Mouse (Mus musculus) MEL (cell line): ENCODE results near the gene Snupn. TPM values are rescaled to one million over a fixed set of nuclear protein-coding genes. Genes with fewer than 3 reads are reported as not detected.

Source experiments
- DNase-seq: peaks from one replicate; pipeline ENCODE4 v3.0.0; 2011; ENCODE audit warnings: low read depth, low spot score
- H3K27ac ChIP-seq: 2 replicates; pipeline ENCODE4 v1.5.1; 2012; ENCODE audit warnings: low read depth, mild to moderate bottlenecking, control low read depth, low read length, moderate library complexity; ENCODE audit not compliant: control insufficient read depth
- H3K27me3 ChIP-seq, 2 experiments: fragments of 150-350 bp in 1 of 2; sonication (generic) in 1 of 2; 2 replicates each; pipeline ENCODE4 v1.6.1; 2012; ENCODE audit warnings: low read length in 2 of 2, mild to moderate bottlenecking in 2 of 2, improper control_type of control experiment in 1 of 2, moderate library complexity in 1 of 2; ENCODE audit not compliant: insufficient read depth in 2 of 2, control insufficient read depth in 1 of 2
- H3K36me3 ChIP-seq, 2 experiments: 2 replicates each; pipeline ENCODE4 v1.6.1; 2012 to 2014; ENCODE audit warnings: low read length in 2 of 2, improper control_type of control experiment in 1 of 2, inconsistent platforms in 1 of 2, mild to moderate bottlenecking in 1 of 2; ENCODE audit not compliant: insufficient read depth in 2 of 2, control insufficient read depth in 1 of 2
- H3K4me1 ChIP-seq, 2 experiments: fragments of 150-350 bp in 1 of 2; sonication (generic) in 1 of 2; 2 replicates each; pipeline ENCODE4 v1.6.1; 2012; ENCODE audit warnings: low read length in 2 of 2, improper control_type of control experiment in 1 of 2, mild to moderate bottlenecking in 1 of 2; ENCODE audit not compliant: insufficient read depth in 2 of 2, control insufficient read depth in 1 of 2
- H3K4me3 ChIP-seq, 2 experiments: fragments of 150-350 bp in 1 of 2; sonication (generic) in 1 of 2; 2 replicates each; pipeline ENCODE4 v1.5.1; 2012; ENCODE audit warnings: low read depth in 2 of 2, low read length in 2 of 2, mild to moderate bottlenecking in 2 of 2, moderate library complexity in 2 of 2, control low read depth in 1 of 2, improper control_type of control experiment in 1 of 2; ENCODE audit not compliant: control insufficient read depth in 1 of 2, insufficient read depth in 1 of 2
- H3K79me2 ChIP-seq: 2 replicates; pipeline ENCODE4 v1.6.1; 2012; ENCODE audit warnings: mild to moderate bottlenecking, low read length, moderate library complexity; ENCODE audit not compliant: control insufficient read depth, poor library complexity, insufficient read depth
- H3K9ac ChIP-seq: 2 replicates; pipeline ENCODE4 v1.6.1; 2012; ENCODE audit warnings: low read depth, mild to moderate bottlenecking, control low read depth, low read length, moderate library complexity; ENCODE audit not compliant: control insufficient read depth, poor library complexity, severe bottlenecking
- H3K9me3 ChIP-seq: fragments of 150-350 bp; sonication (generic); replicated peaks from 2 replicates; pipeline ENCODE4 v1.6.1; 2012; ENCODE audit warnings: mild to moderate bottlenecking, low read length, improper control_type of control experiment, moderate library complexity; ENCODE audit not compliant: insufficient read depth
- BHLHE40 ChIP-seq: IDR thresholded peaks from 2 replicates; pipeline ENCODE4 v1.6.1; 2012; ENCODE audit warnings: low read depth, mild to moderate bottlenecking, inconsistent platforms, low read length, improper control_type of control experiment, borderline replicate concordance
- CHD2 ChIP-seq: IDR thresholded peaks from 2 replicates; pipeline ENCODE4 v1.6.1; 2011; ENCODE audit warnings: low read length, improper control_type of control experiment
- CTCF ChIP-seq, 3 experiments: IDR thresholded peaks in 2 of 3; conservative IDR thresholded peaks in 1 of 3; 2 replicates each; pipeline ENCODE4 v1.5.1; 2011 to 2012; ENCODE audit warnings: low read length in 3 of 3, low read depth in 2 of 3, mild to moderate bottlenecking in 2 of 3, improper control_type of control experiment in 1 of 3, inconsistent platforms in 1 of 3, mixed read lengths in 1 of 3, moderate library complexity in 1 of 3; ENCODE audit not compliant: control insufficient read depth in 1 of 3, insufficient read depth in 1 of 3, poor library complexity in 1 of 3, severe bottlenecking in 1 of 3
- ELF1 ChIP-seq: IDR thresholded peaks from 2 replicates; pipeline ENCODE4 v1.6.1; 2014; ENCODE audit warnings: low read depth, mild to moderate bottlenecking, inconsistent platforms, low read length, improper control_type of control experiment, moderate library complexity
- EP300 ChIP-seq, 2 experiments: IDR thresholded peaks; 2 replicates each; pipeline ENCODE4 v1.6.1; 2011; ENCODE audit warnings: improper control_type of control experiment in 2 of 2, low read length in 2 of 2, low read depth in 1 of 2, mild to moderate bottlenecking in 1 of 2
- ETS1 ChIP-seq: IDR thresholded peaks from 2 replicates; pipeline ENCODE4 v1.6.1; 2012; ENCODE audit warnings: low read depth, mild to moderate bottlenecking, inconsistent platforms, low read length, improper control_type of control experiment, moderate library complexity
- GABPA ChIP-seq: IDR thresholded peaks from 2 replicates; pipeline ENCODE4 v1.6.1; 2012; ENCODE audit warnings: low read depth, mild to moderate bottlenecking, inconsistent platforms, low read length, improper control_type of control experiment, moderate library complexity
- GATA1 ChIP-seq: IDR thresholded peaks from 2 replicates; pipeline ENCODE4 v1.6.1; 2011; ENCODE audit warnings: low read depth, low read length, improper control_type of control experiment
- HCFC1 ChIP-seq: IDR thresholded peaks from 2 replicates; pipeline ENCODE4 v1.6.1; 2012; ENCODE audit warnings: low read depth, mild to moderate bottlenecking, inconsistent platforms, low read length, improper control_type of control experiment, moderate library complexity
- JUND ChIP-seq: IDR thresholded peaks from 2 replicates; pipeline ENCODE4 v1.6.1; 2011; ENCODE audit warnings: low read depth, mild to moderate bottlenecking, improper control_type of control experiment, low read length
- KAT2A ChIP-seq: conservative IDR thresholded peaks from 2 replicates; pipeline ENCODE4 v1.6.1; 2012; ENCODE audit warnings: low read depth, low read length, improper control_type of control experiment, inconsistent platforms
- MAFK ChIP-seq: IDR thresholded peaks from 2 replicates; pipeline ENCODE4 v1.6.1; 2011; ENCODE audit warnings: low read depth, mild to moderate bottlenecking, low read length, improper control_type of control experiment, borderline replicate concordance
- MAX ChIP-seq: IDR thresholded peaks from 2 replicates; pipeline ENCODE4 v1.6.1; 2011; ENCODE audit warnings: low read length, improper control_type of control experiment
- MAZ ChIP-seq: IDR thresholded peaks from 2 replicates; pipeline ENCODE4 v1.6.1; 2012; ENCODE audit warnings: low read depth, mild to moderate bottlenecking, inconsistent platforms, low read length, improper control_type of control experiment
- MEF2A ChIP-seq: IDR thresholded peaks from 2 replicates; pipeline ENCODE4 v1.6.1; 2014; ENCODE audit warnings: low read depth, mild to moderate bottlenecking, inconsistent platforms, low read length, improper control_type of control experiment; ENCODE audit not compliant: poor library complexity, insufficient replicate concordance, severe bottlenecking; ENCODE audit errors: extremely low read depth
- MXI1 ChIP-seq: IDR thresholded peaks from 2 replicates; pipeline ENCODE4 v1.6.1; 2011; ENCODE audit warnings: mild to moderate bottlenecking, low read depth, low read length, improper control_type of control experiment
- MYB ChIP-seq: IDR thresholded peaks from 2 replicates; pipeline ENCODE4 v1.6.1; 2011; ENCODE audit warnings: mild to moderate bottlenecking, low read depth, low read length, improper control_type of control experiment
- MYC ChIP-seq: IDR thresholded peaks from 2 replicates; pipeline ENCODE4 v1.6.1; 2011; ENCODE audit warnings: low read depth, mild to moderate bottlenecking, low read length, improper control_type of control experiment, moderate library complexity
- RCOR1 ChIP-seq: IDR thresholded peaks from 2 replicates; pipeline ENCODE4 v1.6.1; 2012; ENCODE audit warnings: low read depth, mild to moderate bottlenecking, inconsistent platforms, low read length, improper control_type of control experiment
- SIN3A ChIP-seq: IDR thresholded peaks from 2 replicates; pipeline ENCODE4 v1.6.1; 2012; ENCODE audit warnings: low read length, improper control_type of control experiment, inconsistent platforms
- TAL1 ChIP-seq: IDR thresholded peaks from 2 replicates; pipeline ENCODE4 v1.6.1; 2012; ENCODE audit warnings: mild to moderate bottlenecking, inconsistent platforms, low read length, moderate library complexity, mixed read lengths
- TBP ChIP-seq: IDR thresholded peaks from 2 replicates; pipeline ENCODE4 v1.8.0; 2011; ENCODE audit warnings: low read depth, low read length, improper control_type of control experiment
- TCF12 ChIP-seq: IDR thresholded peaks from 2 replicates; pipeline ENCODE4 v1.6.1; 2014; ENCODE audit warnings: low read depth, mild to moderate bottlenecking, inconsistent platforms, low read length, improper control_type of control experiment, moderate library complexity
- USF1 ChIP-seq: IDR thresholded peaks from 2 replicates; pipeline ENCODE4 v1.6.1; 2014; ENCODE audit warnings: low read depth, mild to moderate bottlenecking, inconsistent platforms, low read length, improper control_type of control experiment, moderate library complexity
- USF2 ChIP-seq, 2 experiments: IDR thresholded peaks; 2 replicates each; pipeline ENCODE4 v1.6.1; 2011 to 2012; ENCODE audit warnings: improper control_type of control experiment in 2 of 2, low read length in 2 of 2, borderline replicate concordance in 1 of 2, inconsistent platforms in 1 of 2, low read depth in 1 of 2, mild to moderate bottlenecking in 1 of 2; ENCODE audit not compliant: insufficient read depth in 1 of 2
- ZC3H11A ChIP-seq: IDR thresholded peaks from 2 replicates; pipeline ENCODE4 v1.6.1; 2012; ENCODE audit warnings: low read depth, mild to moderate bottlenecking, inconsistent platforms, low read length, improper control_type of control experiment
- ZMIZ1 ChIP-seq: IDR thresholded peaks from 2 replicates; pipeline ENCODE4 v1.6.1; 2012; ENCODE audit warnings: low read depth, mild to moderate bottlenecking, inconsistent platforms, low read length, improper control_type of control experiment, moderate library complexity
- polyA plus RNA-seq, 2 experiments: library from polyadenylated mRNA; stranded (reverse) in 1 of 2; unstranded in 1 of 2; fragments of >175 nt in 1 of 2; fragments of >200 nt in 1 of 2; gene quantifications; 2 replicates each; pipeline versions ENCODE4 v1.2.1 to v1.2.4; 2012; ENCODE audit warnings: low replicate concordance in 2 of 2, low read depth in 1 of 2; ENCODE audit not compliant: insufficient read length in 2 of 2, insufficient read depth in 1 of 2, missing spikeins in 1 of 2
- total RNA-seq: library from RNA; depleted of rRNA; stranded (reverse); fragments of 300-350 nt; gene quantifications from 2 replicates; pipeline ENCODE4 v1.2.3, GENCODE M21; 2012

The Snupn gene
- total and polyA plus RNA-seq, 3 experiments: 14.6 to 14.7 TPM; not detected in 1

DNA sequence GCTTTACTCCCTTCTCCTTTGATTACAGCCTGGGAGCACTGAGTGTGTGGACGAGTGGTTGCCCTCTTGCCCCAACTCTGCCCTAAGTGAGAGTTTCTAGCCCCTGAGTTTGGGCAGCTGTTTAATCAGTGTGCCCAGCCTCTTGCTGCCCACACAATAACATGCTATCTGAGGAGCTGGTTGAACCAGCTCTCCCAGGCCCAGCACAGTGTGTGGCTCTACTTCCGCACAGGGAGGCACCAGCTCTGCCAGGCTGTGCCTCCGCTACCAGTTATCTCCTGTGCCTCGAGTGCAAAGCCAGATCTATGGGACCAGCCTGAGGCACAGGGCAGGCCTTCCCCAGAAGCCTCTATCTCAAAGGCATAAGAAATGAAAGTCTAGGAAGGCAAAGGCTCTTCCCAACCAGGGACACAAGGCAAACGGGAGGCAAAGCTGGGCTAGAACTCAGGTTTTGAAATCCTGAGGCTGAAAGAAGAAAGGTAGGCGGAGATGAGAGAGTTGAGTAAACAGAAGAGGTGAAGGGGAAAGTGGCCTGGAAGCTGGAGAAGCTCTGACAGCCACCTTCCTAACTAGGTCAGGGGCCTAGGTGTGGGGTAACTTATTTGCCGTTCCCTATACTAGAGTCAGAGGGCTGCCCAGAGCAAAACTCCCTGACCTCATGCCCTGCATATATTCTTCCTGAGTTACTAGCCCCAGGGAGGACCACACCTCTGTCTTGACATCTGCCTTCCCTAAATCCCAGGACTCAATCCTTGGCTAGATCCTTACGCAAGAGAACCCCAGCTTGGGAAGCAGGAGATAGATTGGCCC, 26.6 kb upstream of the Snupn start:
- peak overlapping the region; percentile 42 for H3K9ac ChIP-seq
- peaks cover 5 to 30% of the 10 kb centered on the region in 2 experiments; a peak in 3 of 4 replicates for H3K4me1 ChIP-seq
- peak overlapping the region; percentile 19 to 38 for H3K4me3 ChIP-seq

DNA sequence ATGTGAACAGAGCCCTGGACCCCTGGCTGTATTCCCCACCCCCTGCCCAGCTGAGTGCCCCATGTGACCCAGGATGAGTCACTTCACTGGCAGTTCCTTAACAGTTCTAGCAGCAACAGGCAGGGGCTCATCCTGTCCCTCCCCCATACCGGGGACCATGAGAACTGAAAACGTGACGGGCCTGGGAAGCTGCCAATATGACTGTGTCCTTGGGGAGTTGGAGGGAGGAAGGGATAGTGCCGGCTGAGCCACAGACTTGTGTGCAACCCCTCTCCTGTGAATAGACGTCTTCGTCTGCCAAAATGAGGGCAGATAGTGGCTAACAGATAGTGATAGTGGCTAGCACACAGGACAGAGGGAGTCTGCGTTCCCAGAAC, 26.0 kb upstream of the Snupn start:
- Histone ChIP-seq H3K4me3 (peak overlapping the region; percentile 19 to 38), H3K9me3 (no peaks in the 10 kb centered on the region), H3K27me3 (no peaks in the 10 kb centered on the region), H3K36me3 (peaks cover 0 to 8% of the 10 kb centered on the region in 2 experiments; a peak in 2 of 4 replicates), H3K4me1 (peaks cover 5 to 30% of the 10 kb centered on the region in 2 experiments; a peak in 3 of 4 replicates), H3K27ac (peak overlapping the region; percentile 44), H3K79me2 (no peaks in the 10 kb centered on the region; the same call in 1 of the 2 replicates), H3K9ac (peak overlapping the region; percentile 42)
- peak; percentile 82 for DNase-seq
- peak; percentile 77 for TF ChIP-seq MAX
- TF ChIP-seq BHLHE40: peak; percentile 95
- no peak for TF ChIP-seq CTCF (IDR thresholded peaks at IDR 0.05 in 2 of 3, conservative IDR thresholded peaks at IDR 0.05 in 1 of 3; ENCODE audit: control insufficient read depth in 1 of 3, insufficient read depth in 1 of 3, low read depth in 2 of 3, low read length in 3 of 3, poor library complexity in 1 of 3, severe bottlenecking in 1 of 3)
- TF ChIP-seq GATA1: peak; percentile 66
- TF ChIP-seq MYB: peak; percentile 52; the same call in 1 of the 2 replicates
- peak; percentile 51 for TF ChIP-seq CHD2
- no peak for TF ChIP-seq TCF12
- TF ChIP-seq USF2 (IDR thresholded peaks at IDR 0.05; ENCODE audit: borderline replicate concordance in 1 of 2, insufficient read depth in 1 of 2, low read depth in 1 of 2, low read length in 2 of 2): peak in 1 of 2 experiments; percentile 64; a peak in 2 of 4 replicates
- no peak for TF ChIP-seq ZC3H11A
- no peak for TF ChIP-seq MAFK
- TF ChIP-seq SIN3A: peak; percentile 71
- peak; percentile 41; the same call in 1 of the 2 replicates for TF ChIP-seq MYC
- TF ChIP-seq ETS1: peak; percentile 96
- peak; percentile 27; the same call in 1 of the 2 replicates for TF ChIP-seq RCOR1
- TF ChIP-seq MXI1: peak; percentile 79; the same call in 1 of the 2 replicates
- TF ChIP-seq USF1: peak; percentile 93
- no peak for TF ChIP-seq GABPA
- peak; percentile 24; the same call in 1 of the 2 replicates for TF ChIP-seq TAL1
- no peak for TF ChIP-seq KAT2A
- peak; percentile 47; the same call in 1 of the 2 replicates for TF ChIP-seq MAZ
- TF ChIP-seq EP300 (IDR thresholded peaks at IDR 0.05; ENCODE audit: low read depth in 1 of 2, low read length in 2 of 2): peak; percentile 75 to 76
- TF ChIP-seq HCFC1: peak; percentile 56; the same call in 1 of the 2 replicates
- TF ChIP-seq ZMIZ1: no peak
- peak; percentile 82 for TF ChIP-seq JUND
- TF ChIP-seq TBP: no peak
- no peak for TF ChIP-seq MEF2A

More for the DNA sequence above, 26.6 kb upstream of the Snupn start:
- no peak for DNase-seq
- peak overlapping the region; percentile 44 for H3K27ac ChIP-seq
- no peaks in the 10 kb centered on the region; the same call in 1 of the 2 replicates for H3K79me2 ChIP-seq
- TF ChIP-seq ELF1 (0 out of 2 replicates have a peak, but pooled peaks have one; percentile 20), JUND (no peak)
- H3K9me3 ChIP-seq: no peaks in the 10 kb centered on the region
- peaks cover 0 to 8% of the 10 kb centered on the region in 2 experiments; a peak in 2 of 4 replicates for H3K36me3 ChIP-seq
- H3K27me3 ChIP-seq: no peaks in the 10 kb centered on the region
